Mouse (Mus musculus) kidney, postnatal 14 days (tissue): ENCODE results near the gene AI464131.

ENCODE experiments used
- DNase-seq: peaks from one replicate; pipeline ENCODE4 v3.0.0; 2022; ENCODE audit warnings: mixed read lengths

The AI464131 gene

GRCm38 (mm10) chr4:41502986-41503412, at the start of gene AI464131:
AI464131 (minus strand) TSS chr4:41503076.
- DNase-seq, result peak; percentile 99

- DNase-seq, result peak; percentile 84
Observed at GRCm38 (mm10) chr4:41552529-41552928, 49.7 kb upstream of the AI464131 start.

- no peak for DNase-seq
Observed at GRCm38 (mm10) chr4:41547086-41547485, 44.2 kb upstream of the AI464131 start.

DNA sequence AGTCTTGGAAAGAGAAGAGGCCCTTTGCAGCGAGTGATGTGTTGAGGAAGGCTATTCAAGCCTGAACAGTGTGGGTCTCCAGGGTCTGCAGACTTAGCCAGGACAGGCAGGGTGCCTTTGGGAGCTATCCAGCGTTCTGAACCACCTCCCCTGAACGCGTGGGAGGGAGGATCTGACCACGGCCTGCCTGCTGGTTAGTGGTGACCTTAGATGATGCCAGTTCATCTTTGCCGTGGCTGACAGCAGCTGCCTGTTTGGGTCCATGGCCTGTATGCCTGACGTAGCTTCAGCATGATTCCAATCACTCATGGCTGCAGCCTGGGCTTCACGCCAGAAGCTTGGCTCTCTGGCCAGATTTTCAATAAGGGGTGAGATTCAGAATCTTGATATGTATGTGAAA, 43.1 kb upstream of the AI464131 start:
- DNase-seq, result peak; percentile 60

- DNase-seq, result no peak
Observed at GRCm38 (mm10) chr4:41542136-41542535, 39.3 kb upstream of the AI464131 start.

- DNase-seq, result no peak
Observed at GRCm38 (mm10) chr4:41534866-41535265, 32.0 kb upstream of the AI464131 start.

DNA sequence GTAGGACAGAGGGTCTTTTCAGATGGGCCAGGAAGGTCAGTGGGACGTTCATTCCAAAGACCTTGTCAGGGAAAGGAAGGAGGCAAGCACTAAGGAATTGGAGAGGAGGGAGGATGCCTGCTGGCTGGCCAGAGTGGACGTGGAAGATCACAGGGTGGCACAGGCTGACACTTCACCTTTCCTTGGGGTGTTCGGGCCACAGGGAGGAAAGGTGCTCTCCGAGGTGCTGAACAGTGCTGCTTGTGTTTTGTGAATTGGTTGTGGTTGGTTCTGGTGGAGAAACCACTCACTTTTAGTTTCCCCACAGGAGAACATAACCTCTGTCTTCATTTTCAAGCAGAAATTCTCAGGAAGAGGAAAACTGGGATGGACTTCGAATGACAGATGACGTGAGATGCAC, 29.5 kb upstream of the AI464131 start:
- DNase-seq, result peak; percentile 44

- DNase-seq, result peak; percentile 88
Observed at GRCm38 (mm10) chr4:41527996-41528395, 25.1 kb upstream of the AI464131 start.

DNA sequence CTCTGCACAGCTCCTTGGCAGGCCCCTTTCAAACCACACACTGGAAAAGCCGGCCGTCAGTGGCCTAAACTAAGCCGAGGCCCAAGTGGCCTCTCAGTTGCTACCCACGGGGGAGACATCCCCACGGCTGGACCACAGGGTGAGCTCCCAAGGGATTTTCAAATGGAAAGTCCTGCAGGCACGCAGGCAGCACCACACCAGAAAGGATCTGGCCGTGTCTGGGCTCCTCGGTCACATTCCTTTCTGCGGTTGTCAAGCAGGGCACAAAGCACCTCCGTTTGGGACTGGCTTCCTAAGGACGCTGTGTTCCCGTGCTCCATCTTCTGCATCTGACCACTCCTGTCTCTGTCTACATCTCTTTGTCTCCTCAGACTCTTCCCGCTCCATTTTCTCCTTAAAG, 24.2 kb upstream of the AI464131 start:
- DNase-seq, result no peak

- no peak for DNase-seq
Observed at GRCm38 (mm10) chr4:41526553-41526952, 23.7 kb upstream of the AI464131 start.

GRCm38 (mm10) chr4:41524829-41525228, 22.0 kb upstream of the AI464131 start:
- DNase-seq, result no peak

GRCm38 (mm10) chr4:41523839-41524238, 21.0 kb upstream of the AI464131 start:
- DNase-seq, result no peak

DNA sequence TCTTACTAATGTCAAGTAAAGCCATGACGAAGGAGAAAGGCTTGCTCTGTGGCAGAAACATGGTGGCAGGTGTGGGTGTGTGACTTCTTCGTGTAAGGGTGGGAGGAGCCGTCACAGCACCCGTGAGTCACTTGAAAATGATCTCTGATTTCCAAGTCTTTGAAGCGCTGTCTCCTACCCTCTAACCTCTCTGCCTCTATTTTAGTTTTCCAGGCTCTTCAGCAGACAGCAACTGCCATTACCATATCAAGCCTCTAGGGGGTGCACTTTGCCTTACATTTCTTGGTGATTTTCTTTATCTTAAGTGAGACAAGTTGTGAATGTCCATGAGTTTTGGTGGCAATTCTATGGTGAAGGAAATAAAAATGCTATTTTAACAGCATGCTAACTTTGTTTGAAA, 19.9 kb upstream of the AI464131 start:
- peak; percentile 54 for DNase-seq

DNA sequence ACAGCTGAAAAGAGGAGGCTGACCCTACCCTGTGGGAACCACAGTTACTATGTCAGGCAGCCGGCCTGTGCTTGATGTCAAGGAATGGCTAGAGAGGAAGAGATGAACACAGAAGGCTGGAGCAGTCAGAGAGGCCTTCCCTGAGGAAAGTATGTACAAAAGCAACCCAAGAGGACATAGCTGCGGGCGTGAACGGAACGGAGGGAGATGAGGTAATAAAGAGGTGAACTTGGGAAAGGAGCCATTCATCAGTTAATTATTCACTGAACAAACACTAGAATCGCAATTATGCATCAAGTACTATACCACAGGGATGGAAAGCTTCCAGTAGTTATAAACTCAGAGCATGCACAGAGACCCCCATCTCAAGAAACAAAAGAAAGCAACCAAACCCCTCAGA, 19.3 kb upstream of the AI464131 start:
- DNase-seq, result no peak

- DNase-seq, result no peak
Observed at GRCm38 (mm10) chr4:41520641-41521040, 17.8 kb upstream of the AI464131 start.

- no peak for DNase-seq
Observed at GRCm38 (mm10) chr4:41519195-41519594, 16.3 kb upstream of the AI464131 start.

GRCm38 (mm10) chr4:41518349-41518748, 15.5 kb upstream of the AI464131 start:
- no peak for DNase-seq

GRCm38 (mm10) chr4:41517233-41517632, 14.4 kb upstream of the AI464131 start, which contains the start of gene 1110017D15Rik:
1110017D15Rik (minus strand) TSS chr4:41517333.
- DNase-seq, result no peak

DNA sequence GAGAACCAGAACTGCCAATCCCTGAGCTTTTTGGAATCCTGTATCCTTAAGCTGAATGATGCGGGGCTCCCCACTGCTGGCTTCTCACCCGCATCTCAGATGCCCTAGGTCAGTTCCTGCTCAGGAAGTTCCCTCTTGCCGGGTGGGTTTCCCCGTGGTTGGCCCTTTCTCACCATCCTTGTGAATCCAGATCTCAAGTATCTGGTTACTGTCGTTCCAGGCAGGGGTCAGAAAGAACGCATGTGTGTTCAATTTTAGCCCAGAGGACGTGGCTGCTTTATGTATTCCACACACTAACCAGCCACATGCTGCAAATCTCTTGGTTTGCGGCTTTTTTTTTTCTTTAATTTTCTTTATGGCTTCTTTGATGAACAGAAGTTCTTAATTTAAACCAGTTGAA, 10.8 kb upstream of the AI464131 start:
- no peak for DNase-seq

GRCm38 (mm10) chr4:41513309-41513708, 10.4 kb upstream of the AI464131 start:
- DNase-seq, result no peak

DNA sequence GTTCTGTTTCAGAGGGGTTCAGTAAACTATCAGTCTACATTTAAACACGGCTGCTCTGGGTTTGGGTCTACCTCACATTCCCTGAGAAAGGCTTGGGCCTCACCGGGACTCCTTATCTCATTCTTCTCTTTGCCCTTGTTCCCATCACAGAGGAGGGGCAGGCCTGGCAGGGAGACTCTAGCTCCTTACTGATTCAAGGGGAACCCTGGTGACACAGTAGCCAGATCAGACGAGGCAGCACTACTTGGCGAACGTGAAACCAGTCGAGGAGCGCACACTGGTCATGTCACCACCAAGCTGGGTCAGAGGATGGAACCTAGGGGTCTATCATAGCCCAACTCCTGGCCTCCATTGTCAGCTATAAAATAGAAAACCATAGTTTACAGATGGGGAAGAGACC, 5.1 kb upstream of the AI464131 start:
- DNase-seq, result no peak

DNA sequence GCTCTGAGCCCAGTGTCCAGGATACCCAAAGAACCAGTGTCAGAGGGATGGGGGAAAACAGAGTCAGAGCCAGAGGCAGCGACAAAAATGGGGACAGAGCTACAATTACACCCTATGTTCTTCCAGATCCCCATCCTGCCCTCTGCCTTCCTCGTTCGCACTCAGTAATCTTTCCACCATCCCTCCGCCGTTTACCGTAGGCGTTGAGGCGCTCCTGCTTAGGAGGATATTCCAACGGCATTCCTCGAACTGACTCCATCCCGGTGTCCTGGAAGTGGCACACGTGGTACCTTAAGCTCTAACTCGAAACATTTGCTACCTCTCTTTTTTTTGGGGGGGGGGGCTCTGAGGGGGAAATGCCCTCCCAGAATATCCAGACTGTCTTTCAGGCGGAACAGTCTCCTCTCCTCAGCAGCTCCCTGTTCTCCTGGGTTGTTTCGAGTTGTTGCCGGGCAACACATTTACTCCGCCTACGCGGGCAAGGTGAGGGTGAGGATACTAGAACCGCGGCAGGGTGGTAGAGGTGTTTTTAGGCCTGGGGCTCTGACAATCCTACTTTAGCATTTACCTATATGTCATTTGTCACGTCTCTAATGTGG, 4.5 kb upstream of the AI464131 start:
- no peak for DNase-seq

DNA sequence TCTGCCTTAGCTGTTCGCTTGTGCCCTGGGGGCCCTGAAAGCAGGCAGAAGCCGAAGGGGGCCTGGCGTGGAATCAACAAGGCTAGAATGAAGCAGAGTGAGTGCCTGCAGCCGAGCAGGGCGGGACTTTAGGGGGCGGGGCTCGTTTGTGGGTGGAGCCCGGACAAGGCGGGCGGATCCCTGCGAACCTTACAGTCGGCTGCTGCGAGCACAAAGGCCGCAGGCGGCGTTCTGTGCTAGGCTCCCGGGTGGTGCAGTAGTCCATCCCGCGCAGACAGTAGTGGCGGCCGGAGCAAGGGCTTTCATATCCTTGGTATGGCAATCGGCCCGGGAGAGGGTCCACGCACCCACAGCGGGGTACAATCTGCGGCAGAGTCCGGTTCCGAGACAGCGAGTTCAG, 4.0 kb upstream of the AI464131 start:
- peak; percentile 93 for DNase-seq

DNA sequence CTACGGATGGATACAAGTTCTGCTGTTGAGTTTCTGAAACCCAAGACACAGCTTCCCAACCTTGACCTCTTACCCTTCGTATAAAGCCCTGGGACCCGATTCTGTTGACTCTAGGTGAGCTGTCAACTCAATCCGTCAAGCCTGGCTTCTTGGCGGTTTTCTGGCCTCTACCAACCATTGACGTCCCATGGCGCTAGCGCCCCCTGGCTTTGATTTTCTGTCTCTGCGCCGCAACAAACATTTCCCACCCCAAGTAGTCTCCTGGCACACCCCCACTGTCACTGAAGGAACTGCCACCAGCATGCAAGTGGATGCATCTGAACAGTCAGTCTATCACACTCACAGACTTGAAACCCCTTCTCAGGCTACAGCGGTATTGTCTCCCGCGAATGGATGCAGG, 3.3 kb upstream of the AI464131 start:
- peak; percentile 77 for DNase-seq

- DNase-seq, result peak; percentile 33
Observed at GRCm38 (mm10) chr4:41505131-41505551, 2.3 kb upstream of the AI464131 start.
